Mouse (Mus musculus) left cerebral cortex, adult 2 months (tissue): ENCODE measurements around the gene Nkain1. TPM values are rescaled to one million over a fixed set of nuclear protein-coding genes. Genes with fewer than 3 reads are reported as not detected.

Source experiments
- DNase-seq, 2 experiments: peaks; one replicate each; pipeline ENCODE4 v3.0.0; 2021 to 2022; ENCODE audit warnings: low spot score in 2 of 2, mixed read lengths in 1 of 2; ENCODE audit errors: extremely low spot score in 1 of 2
- H3K27ac ChIP-seq: fragments of 200-600 bp; 2 replicates; pipeline ENCODE4 v1.8.1; 2022
- H3K4me3 ChIP-seq: fragments of 200-600 bp; 2 replicates; pipeline ENCODE4 v1.8.1; 2022
- CTCF ChIP-seq: fragments of 200-600 bp; IDR thresholded peaks from 2 replicates; pipeline ENCODE4 v1.8.1; 2022; ENCODE audit warnings: antibody characterized with exemption, mild to moderate bottlenecking, moderate library complexity
- intact Hi-C: fragments of 180-260 bp; cut with DNase I; formaldehyde crosslinking; loops from one replicate; pipeline ENCODE4 v1.15.1; 2025
- long read RNA-seq, 2 experiments: library from polyadenylated mRNA; stranded (forward); transcript quantifications; one replicate each; pipeline ENCODE4 v2.0.0; 2021; ENCODE audit warnings: borderline mapping rate in 2 of 2
- total RNA-seq, 2 experiments: library from RNA; stranded (reverse); gene quantifications; 2 replicates each; pipeline ENCODE4 v1.2.3; 2021

Gene Nkain1
- 10 to 100 TPM; 28.2 to 29.8 TPM for total RNA-seq
- long read RNA-seq, experiment 1, transcript Nkain1-201 (7 exons, 1,202 nt): major isoform, 5 of 10 reads
- long read RNA-seq, experiment 1, partial matches to known transcripts: 2 of 10 reads
- long read RNA-seq, experiment 1, other reads (novel, unspliced or antisense): 1 of 10 reads
- long read RNA-seq, experiment 2, transcript Nkain1-201 (7 exons, 1,202 nt): major isoform, 9 of 14 reads
- long read RNA-seq, experiment 2, partial matches to known transcripts: 0 of 14 reads
- long read RNA-seq, experiment 2, other reads (novel, unspliced or antisense): 4 of 14 reads

GRCm38 (mm10) chr4:130574048-130574413 is at the start of gene Nkain1:
Gene Nkain1 (minus strand): TSS chr4:130574173.
- Histone ChIP-seq H3K4me3 (peak within 1 kb of the TSS; percentile 69), H3K27ac (peak within 1 kb of the TSS; percentile 84)
- no peak for TF ChIP-seq CTCF
- intact Hi-C loops: no loop called here
- peak; percentile 33 to 50 for DNase-seq

GRCm38 (mm10) chr4:130578734-130579274 is 4.8 kb upstream of the Nkain1 start:
- no peak overlapping the region for H3K27ac ChIP-seq
- no peak for DNase-seq
- TF ChIP-seq CTCF: no peak
- intact Hi-C loops: no loop called here
- H3K4me3 ChIP-seq: no peak overlapping the region

GRCm38 (mm10) chr4:130577081-130577480 is 3.1 kb upstream of the Nkain1 start:
- TF ChIP-seq CTCF: no peak
- Histone ChIP-seq H3K27ac (no peak overlapping the region), H3K4me3 (no peak overlapping the region)
- DNase-seq: no peak
- intact Hi-C loops: no loop called here

GRCm38 (mm10) chr4:130576247-130576931 is 2.4 kb upstream of the Nkain1 start:
- Histone ChIP-seq H3K4me3 (no peak overlapping the region), H3K27ac (no peak overlapping the region)
- no peak for TF ChIP-seq CTCF
- peak in 1 of 2 experiments; percentile 26 for DNase-seq
- intact Hi-C loops: no loop called here

- no peak overlapping the region for H3K27ac ChIP-seq
- intact Hi-C loops: no loop called here
- no peak for TF ChIP-seq CTCF
- DNase-seq: no peak
- H3K4me3 ChIP-seq: no peak overlapping the region
Observed at GRCm38 (mm10) chr4:130575533-130575932, 1.6 kb upstream of the Nkain1 start.

GRCm38 (mm10) chr4:130574861-130575460 is 988 bp upstream of the Nkain1 start:
- no peak overlapping the region for H3K4me3 ChIP-seq
- DNase-seq: no peak
- H3K27ac ChIP-seq: no peak overlapping the region
- no peak for TF ChIP-seq CTCF
- intact Hi-C loops: no loop called here

GRCm38 (mm10) chr4:130573351-130574047 is 474 bp downstream of the Nkain1 start:
- intact Hi-C loops: no loop called here
- peak; percentile 40 to 47 for DNase-seq
- H3K4me3 ChIP-seq: peak overlapping the region; percentile 69
- peak overlapping the region; percentile 84 for H3K27ac ChIP-seq
- TF ChIP-seq CTCF: no peak

GRCm38 (mm10) chr4:130573012-130573350 is 992 bp downstream of the Nkain1 start:
- DNase-seq: no peak
- TF ChIP-seq CTCF: no peak
- Histone ChIP-seq H3K27ac (peak overlapping the region; percentile 84), H3K4me3 (peak overlapping the region; percentile 69)
- intact Hi-C loops: no loop called here

- DNase-seq: no peak
- intact Hi-C loops: no loop called here
- H3K27ac ChIP-seq: peak overlapping the region; percentile 84
- peak overlapping the region; percentile 69 for H3K4me3 ChIP-seq
- no peak for TF ChIP-seq CTCF
Observed at GRCm38 (mm10) chr4:130572545-130572944, 1.4 kb downstream of the Nkain1 start.

GRCm38 (mm10) chr4:130570941-130571720 is 2.8 kb downstream of the Nkain1 start:
- no peak for TF ChIP-seq CTCF
- H3K27ac ChIP-seq: peak overlapping the region; percentile 55
- DNase-seq: no peak
- H3K4me3 ChIP-seq: no peak overlapping the region
- intact Hi-C loops: no loop called here
